Mouse (Mus musculus) erythroblast, embryonic 14.5 days (primary cell): ENCODE measurements around the gene Arhgef19. TPM values are rescaled to one million over a fixed set of nuclear protein-coding genes. Genes with fewer than 3 reads are reported as not detected.

Experiments used
- H3K27me3 ChIP-seq: 2 replicates; pipeline ENCODE4 v1.6.1; 2012; ENCODE audit warnings: inconsistent platforms; ENCODE audit not compliant: control insufficient read depth
- H3K36me3 ChIP-seq: 2 replicates; pipeline ENCODE4 v1.6.1; 2012; ENCODE audit warnings: mild to moderate bottlenecking, inconsistent platforms; ENCODE audit not compliant: control insufficient read depth
- H3K4me1 ChIP-seq: 2 replicates; pipeline ENCODE4 v1.6.1; 2012; ENCODE audit warnings: inconsistent platforms; ENCODE audit not compliant: control insufficient read depth
- H3K4me3 ChIP-seq: replicated peaks from 2 replicates; pipeline ENCODE3; 2012; ENCODE audit warnings: moderate library complexity, mild to moderate bottlenecking, inconsistent platforms
- H3K9me3 ChIP-seq: 2 replicates; pipeline ENCODE4 v1.6.1; 2012; ENCODE audit warnings: low read length, inconsistent platforms, mixed read lengths; ENCODE audit not compliant: control insufficient read depth
- GATA1 ChIP-seq: IDR thresholded peaks from 2 replicates; pipeline ENCODE4 v1.6.1; 2012; ENCODE audit warnings: low read length, inconsistent platforms, mixed read lengths
- TAL1 ChIP-seq: IDR thresholded peaks from 3 replicates; pipeline ENCODE4 v1.6.1; 2012; ENCODE audit warnings: low read length, inconsistent platforms, mixed read lengths
- polyA plus RNA-seq: library from polyadenylated mRNA; stranded (reverse); fragments of >175 nt; gene quantifications from 2 replicates; pipeline ENCODE4 v1.2.3, GENCODE M21; 2012

Arhgef19 gene
- polyA plus RNA-seq, 1 experiment, result 0.12 TPM

GRCm38 (mm10) chr4:141300196-141300595, 60.9 kb downstream of the Arhgef19 start:
- Histone ChIP-seq H3K27me3 (peaks cover 68% of the 10 kb centered on the region), H3K9me3 (no peaks in the 10 kb centered on the region), H3K4me1 (no peaks in the 10 kb centered on the region), H3K36me3 (no peaks in the 10 kb centered on the region), H3K4me3 (no peak overlapping the region)
- TF ChIP-seq TAL1 (no peak), GATA1 (no peak)

GRCm38 (mm10) chr4:141301116-141301553, 61.8 kb downstream of the Arhgef19 start, which contains the start of gene Epha2:
Gene Epha2, plus strand, starts transcription at chr4:141301240.
- no peaks in the 10 kb centered on the region for H3K4me1 ChIP-seq
- H3K4me3 ChIP-seq, result peak within 1 kb of the TSS; percentile 56
- peaks cover 64% of the 10 kb centered on the region for H3K27me3 ChIP-seq
- TF ChIP-seq TAL1 (no peak), GATA1 (no peak)
- no peaks in the 10 kb centered on the region for H3K9me3 ChIP-seq
- no peaks in the 10 kb centered on the region for H3K36me3 ChIP-seq

- H3K36me3 ChIP-seq, result no peaks in the 10 kb centered on the region
- H3K4me1 ChIP-seq, result no peaks in the 10 kb centered on the region
- H3K4me3 ChIP-seq, result peak overlapping the region; percentile 56
- no peaks in the 10 kb centered on the region for H3K9me3 ChIP-seq
- peaks cover 64% of the 10 kb centered on the region for H3K27me3 ChIP-seq
- TF ChIP-seq TAL1, result no peak
- TF ChIP-seq GATA1, result no peak
These were observed 62.5 kb downstream of the Arhgef19 start for GRCm38 (mm10) chr4:141301591-141302427.

GRCm38 (mm10) chr4:141302428-141303401, 63.4 kb downstream of the Arhgef19 start:
- TF ChIP-seq TAL1 (no peak), GATA1 (no peak)
- no peaks in the 10 kb centered on the region for H3K36me3 ChIP-seq
- H3K27me3 ChIP-seq, result peaks cover 60% of the 10 kb centered on the region
- no peaks in the 10 kb centered on the region for H3K9me3 ChIP-seq
- peak overlapping the region; percentile 56 for H3K4me3 ChIP-seq
- no peaks in the 10 kb centered on the region for H3K4me1 ChIP-seq

GRCm38 (mm10) chr4:141303402-141304222, 64.3 kb downstream of the Arhgef19 start:
- no peak for TF ChIP-seq TAL1
- no peak for TF ChIP-seq GATA1
- Histone ChIP-seq H3K27me3 (peaks cover 54% of the 10 kb centered on the region), H3K4me1 (no peaks in the 10 kb centered on the region), H3K36me3 (no peaks in the 10 kb centered on the region; the same call in 1 of the 2 replicates), H3K9me3 (no peaks in the 10 kb centered on the region), H3K4me3 (no peak overlapping the region)

GRCm38 (mm10) chr4:141304223-141304611, 64.9 kb downstream of the Arhgef19 start:
- peaks cover 51% of the 10 kb centered on the region for H3K27me3 ChIP-seq
- H3K4me3 ChIP-seq, result no peak overlapping the region
- no peaks in the 10 kb centered on the region for H3K9me3 ChIP-seq
- no peaks in the 10 kb centered on the region for H3K4me1 ChIP-seq
- H3K36me3 ChIP-seq, result no peaks in the 10 kb centered on the region; the same call in 1 of the 2 replicates
- TF ChIP-seq GATA1 (no peak), TAL1 (no peak)

- TF ChIP-seq TAL1, result no peak
- no peak for TF ChIP-seq GATA1
- Histone ChIP-seq H3K4me1 (no peaks in the 10 kb centered on the region), H3K36me3 (no peaks in the 10 kb centered on the region; the same call in 1 of the 2 replicates)
These were observed 66.8 kb downstream of the Arhgef19 start for GRCm38 (mm10) chr4:141306057-141306456.

More at GRCm38 (mm10) chr4:141306057-141306456, 66.8 kb downstream of the Arhgef19 start:
- H3K27me3 ChIP-seq, result peaks cover 33% of the 10 kb centered on the region
- H3K4me3 ChIP-seq, result no peak overlapping the region
- H3K9me3 ChIP-seq, result no peaks in the 10 kb centered on the region

Other genes with a start within 250 kb of the Arhgef19 start
- 0.08 and 0.12 TPM in 2 replicates for gene Mfap2, start 229.1 kb upstream of the Arhgef19 start, polyA plus RNA-seq
- gene Crocc, start 178.9 kb upstream of the Arhgef19 start, polyA plus RNA-seq, result 0.49 and 0.50 TPM in 2 replicates
- 22.6 and 25.4 TPM in 2 replicates for gene Necap2, start 161.1 kb upstream of the Arhgef19 start, polyA plus RNA-seq
- not detected in 2 replicates for gene Spata21, start 151.2 kb upstream of the Arhgef19 start, polyA plus RNA-seq
- gene Szrd1, start 99.7 kb upstream of the Arhgef19 start, polyA plus RNA-seq, result 10.7 and 11.2 TPM in 2 replicates
- gene Fbxo42, start 91.6 kb upstream of the Arhgef19 start, polyA plus RNA-seq, result 6.2 and 6.5 TPM in 2 replicates
- gene Rsg1, start 25.5 kb upstream of the Arhgef19 start, polyA plus RNA-seq, result not detected in 2 replicates
- not detected in 2 replicates for gene Epha2, start 61.7 kb downstream of the Arhgef19 start, polyA plus RNA-seq
- not detected in 2 replicates for gene Fam131c, start 128.7 kb downstream of the Arhgef19 start, polyA plus RNA-seq
- not detected in 2 replicates for gene Clcnka, start 159.2 kb downstream of the Arhgef19 start, polyA plus RNA-seq
- not detected in 2 replicates for gene Clcnkb, start 176.5 kb downstream of the Arhgef19 start, polyA plus RNA-seq
- not detected in 2 replicates for gene Hspb7, start 181.3 kb downstream of the Arhgef19 start, polyA plus RNA-seq
- not detected in 2 replicates for gene Srarp, start 196.6 kb downstream of the Arhgef19 start, polyA plus RNA-seq
- gene Zbtb17, start 205.2 kb downstream of the Arhgef19 start, polyA plus RNA-seq, result 1.9 and 2.6 TPM in 2 replicates